Mouse (Mus musculus): ENCODE measurements at regions not wholly inside any gene's neighbourhood (a gene's known extent, or its start where the extent isn't known, plus 50 kb on each side); places are given as distances from the start of the nearest gene placed in this dataset.

- H3K27ac ChIP-seq (replicated peaks; ENCODE audit: low read depth, low read length) = no peak overlapping the region
- H3K4me1 ChIP-seq (ENCODE audit: control insufficient read depth, insufficient read depth, insufficient read length, low read length) = no peaks in the 10 kb centered on the region
- no peak overlapping the region for H3K4me3 ChIP-seq (ENCODE audit: insufficient read depth, low read depth, low read length)
These were observed 132.5 kb downstream of the Hs3st3b1 start for GRCm38 (mm10) chr11:63789473-63790120.

GRCm38 (mm10) chr11:63791004-63791862 is 130.9 kb downstream of the Hs3st3b1 start:
- Histone ChIP-seq H3K27ac (replicated peaks; ENCODE audit: low read depth, low read length) (no peak overlapping the region), H3K4me3 (ENCODE audit: insufficient read depth, low read depth, low read length) (no peak overlapping the region), H3K4me1 (ENCODE audit: control insufficient read depth, insufficient read depth, insufficient read length, low read length) (no peaks in the 10 kb centered on the region)

GRCm38 (mm10) chr11:63793732-63794503 is 128.2 kb downstream of the Hs3st3b1 start:
- H3K27ac ChIP-seq (replicated peaks; ENCODE audit: low read depth, low read length) = no peak overlapping the region
- no peak overlapping the region for H3K4me3 ChIP-seq (ENCODE audit: insufficient read depth, low read depth, low read length)
- H3K4me1 ChIP-seq (ENCODE audit: control insufficient read depth, insufficient read depth, insufficient read length, low read length) = no peaks in the 10 kb centered on the region

- H3K4me1 ChIP-seq (ENCODE audit: control insufficient read depth, insufficient read depth, insufficient read length, low read length) = no peaks in the 10 kb centered on the region
- H3K27ac ChIP-seq (replicated peaks; ENCODE audit: low read depth, low read length) = no peak overlapping the region
These were observed 109.9 kb downstream of the Hs3st3b1 start for GRCm38 (mm10) chr11:63812146-63812545.

GRCm38 (mm10) chr11:63822847-63823246 is 99.2 kb downstream of the Hs3st3b1 start:
- H3K27ac ChIP-seq (replicated peaks; ENCODE audit: low read depth, low read length) = no peak overlapping the region
- no peak overlapping the region for H3K4me3 ChIP-seq (ENCODE audit: insufficient read depth, low read depth, low read length)
- peaks cover 5% of the 10 kb centered on the region; the same call in 1 of the 2 replicates for H3K4me1 ChIP-seq (ENCODE audit: control insufficient read depth, insufficient read depth, insufficient read length, low read length)

More at GRCm38 (mm10) chr11:63812146-63812545, 109.9 kb downstream of the Hs3st3b1 start:
- no peak overlapping the region for H3K4me3 ChIP-seq (ENCODE audit: insufficient read depth, low read depth, low read length)

- H3K4me1 ChIP-seq (ENCODE audit: control insufficient read depth, insufficient read depth, insufficient read length, low read length) = peaks cover 8% of the 10 kb centered on the region; the same call in 1 of the 2 replicates
- no peak overlapping the region for H3K27ac ChIP-seq (replicated peaks; ENCODE audit: low read depth, low read length)
- H3K4me3 ChIP-seq (ENCODE audit: insufficient read depth, low read depth, low read length) = no peak overlapping the region
These were observed 94.8 kb downstream of the Hs3st3b1 start for GRCm38 (mm10) chr11:63827271-63827762.

- Histone ChIP-seq H3K27ac (replicated peaks; ENCODE audit: low read depth, low read length) (no peak overlapping the region), H3K4me3 (ENCODE audit: insufficient read depth, low read depth, low read length) (no peak overlapping the region), H3K4me1 (ENCODE audit: control insufficient read depth, insufficient read depth, insufficient read length, low read length) (no peaks in the 10 kb centered on the region)
These were observed 88.6 kb downstream of the Hs3st3b1 start for GRCm38 (mm10) chr11:63833480-63833879.

GRCm38 (mm10) chr11:63834140-63834539 is 88.0 kb downstream of the Hs3st3b1 start:
- Histone ChIP-seq H3K27ac (replicated peaks; ENCODE audit: low read depth, low read length) (no peak overlapping the region), H3K4me1 (ENCODE audit: control insufficient read depth, insufficient read depth, insufficient read length, low read length) (no peaks in the 10 kb centered on the region), H3K4me3 (ENCODE audit: insufficient read depth, low read depth, low read length) (no peak overlapping the region)

- H3K27ac ChIP-seq (replicated peaks; ENCODE audit: low read depth, low read length) = no peak overlapping the region
These were observed 87.5 kb downstream of the Hs3st3b1 start for GRCm38 (mm10) chr11:63834631-63835030.

More at GRCm38 (mm10) chr11:63834631-63835030, 87.5 kb downstream of the Hs3st3b1 start:
- H3K4me3 ChIP-seq (ENCODE audit: insufficient read depth, low read depth, low read length) = no peak overlapping the region
- no peaks in the 10 kb centered on the region for H3K4me1 ChIP-seq (ENCODE audit: control insufficient read depth, insufficient read depth, insufficient read length, low read length)
